Mouse (Mus musculus) midbrain, embryonic 11.5 days (tissue): ENCODE measurements around the gene Gm20708. TPM values are rescaled to one million over a fixed set of nuclear protein-coding genes. Genes with fewer than 3 reads are reported as not detected.

Source experiments
- ATAC-seq: fragments of 200-750 bp; cut with Nextera tagmentation; 2 replicates; pipeline ENCODE4 v1.8.0; 2017; ENCODE audit warnings: moderate TSS enrichment, moderate library complexity; ENCODE audit not compliant: low FRiP score
- DNase-seq: peaks from one replicate; pipeline ENCODE4 v3.0.0; 2015; ENCODE audit warnings: low spot score; ENCODE audit errors: missing footprints
- H3K27ac ChIP-seq: fragments of 300-500 bp; sonication (generic); 2 replicates; pipeline ENCODE4 v1.5.1; 2014; ENCODE audit warnings: low read depth, low read length
- H3K27me3 ChIP-seq: fragments of 300-500 bp; sonication (generic); 2 replicates; pipeline ENCODE4 v1.6.1; 2014; ENCODE audit warnings: mild to moderate bottlenecking, low read length, moderate library complexity, mixed read lengths; ENCODE audit not compliant: control insufficient read depth, insufficient read depth
- H3K36me3 ChIP-seq: fragments of 300-500 bp; sonication (generic); 2 replicates; pipeline ENCODE4 v1.6.1; 2014; ENCODE audit warnings: mild to moderate bottlenecking, low read length, moderate library complexity, mixed read lengths; ENCODE audit not compliant: control insufficient read depth, insufficient read depth
- H3K4me1 ChIP-seq: fragments of 300-500 bp; sonication (generic); 2 replicates; pipeline ENCODE4 v1.6.1; 2014; ENCODE audit warnings: low read length; ENCODE audit not compliant: control insufficient read depth, insufficient read depth
- H3K4me2 ChIP-seq: fragments of 300-500 bp; sonication (generic); 2 replicates; pipeline ENCODE4 v1.6.1; 2014; ENCODE audit warnings: mild to moderate bottlenecking, moderate library complexity
- H3K4me3 ChIP-seq: fragments of 300-500 bp; sonication (generic); 2 replicates; pipeline ENCODE4 v1.5.1; 2014; ENCODE audit warnings: low read depth, low read length
- H3K9ac ChIP-seq: fragments of 300-500 bp; sonication (generic); 2 replicates; pipeline ENCODE4 v1.6.1; 2014; ENCODE audit warnings: low read length
- H3K9me3 ChIP-seq: fragments of 300-500 bp; sonication (generic); 2 replicates; pipeline ENCODE4 v1.6.1; 2016; ENCODE audit warnings: low read length; ENCODE audit not compliant: control insufficient read depth
- WGBS: fragments of 180-500 bp; shearing (Covaris S2); extraction: QIAGEN DNeasy Blood & Tissue Kit; methylation state at CpG from one replicate; pipeline ENCODE4 v1.1.7; 2014; 5-methylcytosine and 5-hydroxymethylcytosine counted together
- polyA plus RNA-seq: library from polyadenylated mRNA; unstranded; fragments of >200 nt; fragmentation: Nextera tagmentation; extraction: Ambion mirVana; gene quantifications from 2 replicates; pipeline ENCODE4 v1.2.1, GENCODE M21; 2014

Gene Gm20708
- polyA plus RNA-seq, 1 experiment from 2014 or later = 0.20 TPM

DNA sequence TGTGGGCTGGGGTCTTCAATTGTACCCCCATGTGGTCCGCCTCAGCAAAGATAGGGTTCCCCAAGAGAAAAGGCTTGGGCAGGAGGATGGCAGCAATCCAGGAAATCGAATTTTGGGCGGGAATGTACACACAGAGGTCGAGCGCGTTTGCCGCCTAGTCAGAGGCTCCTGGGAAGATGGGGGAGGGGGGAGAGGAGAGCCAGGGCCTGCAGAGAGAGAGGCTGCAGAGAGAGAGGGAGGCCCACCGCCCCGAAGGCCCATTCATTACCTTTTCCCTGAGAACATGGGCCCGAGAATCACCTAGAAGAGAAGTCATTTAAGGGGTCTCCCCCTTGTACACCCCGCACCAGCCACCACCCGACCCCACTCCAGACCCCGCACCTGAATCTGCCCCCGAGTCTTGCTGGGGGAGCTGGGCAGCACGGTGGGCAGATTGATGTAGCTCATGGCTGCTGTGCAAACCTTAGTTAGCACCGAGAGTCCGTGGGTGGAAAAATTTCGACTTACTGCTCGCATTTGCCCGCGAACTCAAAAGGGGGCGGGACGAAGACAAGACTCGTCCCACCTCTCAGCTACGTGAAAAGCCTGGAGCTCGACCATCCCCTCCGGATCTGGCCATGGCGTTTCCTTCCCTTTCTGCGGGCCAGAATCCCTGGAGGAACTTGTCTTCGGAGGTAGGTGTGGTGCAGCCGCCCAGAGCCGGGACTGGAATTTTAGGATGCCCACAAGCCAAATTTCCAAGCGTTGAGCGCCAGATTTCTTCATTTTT is 16.0 kb downstream of the Gm20708 start, which contains the start of the genes Afmid and Tk1:
Gene Afmid (plus strand): TSS at position 592 of the 769 bp plus-strand sequence.
Gene Tk1 (minus strand): TSS at position 760 of the 769 bp plus-strand sequence.
- peaks cover under 1% of the 10 kb centered on the region; the same call in 1 of the 2 replicates for H3K36me3 ChIP-seq
- peak within 1 kb of the TSS; percentile 62 for H3K4me3 ChIP-seq
- ATAC-seq (peak; percentile 65), DNase-seq (peak; percentile 97)
- peak within 1 kb of the TSS; percentile 86 for H3K9ac ChIP-seq
- WGBS = 1% methylated on average over 34 of the region's 34 CpGs
- no peaks in the 10 kb centered on the region for H3K27me3 ChIP-seq
- no peaks in the 10 kb centered on the region for H3K9me3 ChIP-seq
- peak within 1 kb of the TSS; percentile 85 for H3K4me2 ChIP-seq
- peak within 1 kb of the TSS; percentile 84 for H3K27ac ChIP-seq
- H3K4me1 ChIP-seq = peaks cover 21% of the 10 kb centered on the region

DNA sequence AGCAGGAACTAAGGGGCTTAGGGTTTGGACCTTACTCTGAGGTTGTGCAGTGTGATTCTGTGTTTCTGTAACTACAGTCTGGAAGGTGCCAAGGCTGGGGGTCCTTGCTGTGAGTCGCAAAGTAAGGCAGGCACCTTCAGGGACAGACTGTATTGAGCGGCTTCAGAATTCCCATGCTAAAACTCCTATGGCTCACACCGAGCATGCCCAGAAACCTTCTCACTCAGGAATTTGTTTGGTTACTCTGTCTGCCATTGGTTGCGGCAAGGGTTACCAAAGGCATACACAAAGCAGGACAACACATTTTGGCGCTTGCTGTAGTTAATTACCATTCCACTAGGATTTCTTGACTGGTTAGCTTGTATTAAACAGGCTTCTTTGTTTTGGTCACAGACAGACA is 16.7 kb downstream of the Gm20708 start:
- Histone ChIP-seq H3K27ac (peak overlapping the region; percentile 84), H3K9me3 (no peaks in the 10 kb centered on the region), H3K27me3 (no peaks in the 10 kb centered on the region), H3K4me1 (peaks cover 21% of the 10 kb centered on the region), H3K4me3 (peak overlapping the region; percentile 62), H3K9ac (peak overlapping the region; percentile 86), H3K4me2 (peak overlapping the region; percentile 85), H3K36me3 (no peaks in the 10 kb centered on the region)
- WGBS = 9% methylated on average over 5 of the region's 5 CpGs
- DNase-seq (no peak), ATAC-seq (peak; percentile 27)

DNA sequence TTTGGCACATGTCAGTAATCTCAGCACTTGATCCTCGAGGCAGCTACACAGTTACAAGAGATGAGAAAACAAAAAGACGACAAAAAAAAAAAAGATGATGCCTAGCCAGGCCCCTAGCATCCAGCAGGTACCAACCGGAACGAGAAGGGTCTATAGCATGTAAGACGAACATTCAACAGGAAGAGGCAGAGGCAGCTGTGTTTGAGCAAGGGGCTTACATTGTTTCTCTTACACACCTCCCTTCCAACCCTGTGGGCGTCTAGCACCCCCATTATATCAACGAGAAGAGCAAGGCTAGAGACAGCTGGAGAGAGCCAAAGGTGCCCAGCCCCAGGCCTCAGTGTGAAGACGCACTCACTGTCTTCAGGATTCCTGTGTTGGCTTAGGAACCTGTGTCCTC is 17.4 kb downstream of the Gm20708 start:
- DNase-seq (no peak), ATAC-seq (no peak)
- Histone ChIP-seq H3K36me3 (no peaks in the 10 kb centered on the region), H3K27ac (no peak overlapping the region), H3K9ac (peak overlapping the region; percentile 1; the same call in 1 of the 2 replicates), H3K4me3 (no peak overlapping the region), H3K4me2 (no peak overlapping the region), H3K27me3 (no peaks in the 10 kb centered on the region), H3K4me1 (peaks cover 21% of the 10 kb centered on the region), H3K9me3 (no peaks in the 10 kb centered on the region)
- WGBS = 81% methylated on average over 8 of the region's 8 CpGs

DNA sequence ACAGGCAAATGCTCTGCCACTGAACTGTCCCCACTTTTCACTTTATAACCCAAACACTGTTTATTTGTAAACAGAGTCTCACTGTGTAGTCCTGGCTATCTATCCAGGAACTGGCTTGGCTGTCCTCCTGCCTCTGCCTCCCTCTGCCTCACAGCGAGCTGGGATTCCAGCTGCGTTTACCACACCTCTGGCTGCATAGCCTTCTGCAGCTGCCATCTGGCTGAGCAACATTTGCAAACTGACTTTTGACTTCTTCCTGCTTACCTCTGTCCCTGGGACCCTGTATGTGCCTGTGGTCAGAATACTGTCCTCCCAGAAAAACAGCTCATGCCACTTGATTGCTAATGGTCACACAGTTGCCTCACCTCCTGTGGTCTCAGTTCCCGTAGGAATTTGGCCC is 17.9 kb downstream of the Gm20708 start:
- Histone ChIP-seq H3K36me3 (no peaks in the 10 kb centered on the region), H3K4me2 (no peak overlapping the region), H3K4me1 (peaks cover 21% of the 10 kb centered on the region), H3K27ac (no peak overlapping the region), H3K4me3 (no peak overlapping the region), H3K9ac (no peak overlapping the region), H3K27me3 (no peaks in the 10 kb centered on the region), H3K9me3 (no peaks in the 10 kb centered on the region)
- ATAC-seq (no peak), DNase-seq (no peak)
- 72% methylated on average over 3 of the region's 3 CpGs for WGBS

DNA sequence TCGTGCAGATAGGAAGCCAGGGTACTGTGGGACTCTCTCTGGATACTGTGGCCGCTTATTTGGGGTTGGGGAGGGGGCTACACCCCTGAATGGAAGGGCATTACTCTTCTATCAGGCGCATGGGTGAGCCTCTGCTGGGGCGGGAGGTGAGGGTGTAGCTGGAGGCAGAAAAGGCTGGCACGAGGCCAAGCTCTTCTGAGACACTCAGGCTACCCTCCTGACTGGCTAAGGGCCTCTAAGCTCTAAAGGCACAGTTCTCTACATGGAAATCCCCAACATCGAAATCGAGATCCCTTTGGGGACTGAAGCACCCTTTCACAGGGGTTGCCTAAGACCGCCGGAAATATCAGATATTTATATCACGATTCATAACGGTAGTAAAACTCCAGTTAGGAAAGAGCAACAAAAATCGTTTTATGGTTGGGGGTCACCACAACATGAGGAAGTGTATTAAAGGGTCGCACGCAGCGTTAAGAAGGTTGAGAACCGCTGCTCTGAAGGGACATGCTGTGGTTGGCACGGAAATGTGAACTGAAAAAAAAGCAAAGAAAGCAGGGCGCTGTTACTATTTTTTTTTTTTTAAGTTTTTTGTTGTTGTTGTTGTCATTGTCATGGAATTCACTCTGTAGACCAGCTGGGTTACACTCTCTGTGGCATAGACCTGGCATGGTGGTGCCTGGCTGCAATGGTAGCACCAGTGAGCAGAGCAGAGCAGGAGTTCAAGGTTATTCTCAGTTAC is 18.9 kb downstream of the Gm20708 start:
- no peak for DNase-seq
- ATAC-seq = no peak
- Histone ChIP-seq H3K27me3 (no peaks in the 10 kb centered on the region), H3K4me3 (no peak overlapping the region), H3K9ac (no peak overlapping the region), H3K9me3 (no peaks in the 10 kb centered on the region), H3K4me2 (no peak overlapping the region), H3K27ac (no peak overlapping the region), H3K4me1 (peaks cover 21% of the 10 kb centered on the region), H3K36me3 (no peaks in the 10 kb centered on the region)
- 90% methylated on average over 18 of the region's 18 CpGs for WGBS

DNA sequence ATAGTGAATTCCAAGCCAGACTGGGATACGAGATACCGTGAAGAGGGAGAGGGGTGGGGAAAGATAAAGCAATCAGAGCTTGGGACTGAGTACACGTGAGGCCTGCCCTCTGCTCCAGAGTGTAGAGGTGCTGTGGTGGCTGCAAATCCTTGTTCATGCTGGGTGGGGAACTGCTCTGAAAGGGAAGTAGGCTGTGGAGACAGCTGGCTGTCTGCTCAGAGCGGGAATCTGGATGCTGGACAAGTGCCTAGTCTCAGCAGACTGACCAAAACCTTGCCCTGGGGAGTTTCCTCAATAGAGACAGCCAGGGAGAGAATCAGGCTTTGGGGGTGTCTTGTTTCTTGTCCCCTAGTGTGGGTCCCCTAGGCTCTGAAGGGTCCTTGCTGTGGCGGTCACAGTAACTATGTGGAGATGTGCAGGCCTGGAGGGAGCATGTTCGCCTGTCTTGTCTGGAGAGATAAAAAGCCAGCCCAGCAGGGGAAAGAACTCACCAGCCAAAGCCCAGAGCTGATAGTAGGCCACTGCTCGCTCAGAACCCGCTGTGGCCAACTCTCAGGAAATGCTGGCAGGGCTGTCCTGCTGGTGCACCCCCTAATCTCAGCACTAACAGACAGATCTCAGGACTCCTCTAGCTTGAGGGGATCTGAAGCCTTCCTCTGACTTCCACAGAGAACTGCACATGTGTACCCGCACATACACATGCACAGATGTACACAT is 19.6 kb downstream of the Gm20708 start:
- Histone ChIP-seq H3K4me1 (peaks cover 19% of the 10 kb centered on the region), H3K4me3 (no peak overlapping the region), H3K36me3 (no peaks in the 10 kb centered on the region), H3K27me3 (no peaks in the 10 kb centered on the region), H3K9ac (no peak overlapping the region), H3K27ac (no peak overlapping the region), H3K9me3 (no peaks in the 10 kb centered on the region), H3K4me2 (no peak overlapping the region)
- 61% methylated on average over 9 of the region's 9 CpGs for WGBS
- ATAC-seq (no peak), DNase-seq (no peak)

DNA sequence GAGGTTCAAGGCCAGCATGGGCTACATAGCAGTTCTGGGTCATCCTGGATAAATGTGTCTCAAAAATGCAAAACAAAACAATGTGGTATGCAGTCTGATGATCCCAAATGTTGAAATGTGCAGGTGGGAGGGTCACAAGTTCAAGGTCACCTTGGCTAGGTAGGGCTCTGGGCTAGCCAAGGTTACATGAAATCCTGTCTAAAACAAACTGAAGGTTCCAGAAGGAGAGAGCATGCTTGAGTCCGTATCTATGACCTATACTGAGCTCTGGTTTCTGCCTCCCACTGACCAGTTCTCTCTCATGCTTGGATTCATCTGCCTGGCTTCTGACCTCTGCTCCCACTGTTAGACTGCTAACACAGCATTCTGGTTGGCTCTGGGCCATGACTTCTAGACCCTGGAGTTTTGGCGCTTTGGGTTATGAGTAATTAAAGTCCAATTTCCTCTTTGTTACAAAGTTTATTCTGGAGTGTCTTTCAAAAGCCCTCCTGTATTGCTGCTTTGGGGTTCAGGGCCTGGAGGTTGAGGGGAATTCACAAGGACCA is 20.3 kb downstream of the Gm20708 start:
- Histone ChIP-seq H3K4me2 (no peak overlapping the region), H3K36me3 (no peaks in the 10 kb centered on the region), H3K9ac (no peak overlapping the region), H3K27me3 (no peaks in the 10 kb centered on the region), H3K4me3 (no peak overlapping the region), H3K4me1 (peaks cover 13% of the 10 kb centered on the region), H3K27ac (no peak overlapping the region), H3K9me3 (no peaks in the 10 kb centered on the region)
- ATAC-seq (no peak), DNase-seq (no peak)
- 85% methylated on average over 2 of the region's 2 CpGs for WGBS

DNA sequence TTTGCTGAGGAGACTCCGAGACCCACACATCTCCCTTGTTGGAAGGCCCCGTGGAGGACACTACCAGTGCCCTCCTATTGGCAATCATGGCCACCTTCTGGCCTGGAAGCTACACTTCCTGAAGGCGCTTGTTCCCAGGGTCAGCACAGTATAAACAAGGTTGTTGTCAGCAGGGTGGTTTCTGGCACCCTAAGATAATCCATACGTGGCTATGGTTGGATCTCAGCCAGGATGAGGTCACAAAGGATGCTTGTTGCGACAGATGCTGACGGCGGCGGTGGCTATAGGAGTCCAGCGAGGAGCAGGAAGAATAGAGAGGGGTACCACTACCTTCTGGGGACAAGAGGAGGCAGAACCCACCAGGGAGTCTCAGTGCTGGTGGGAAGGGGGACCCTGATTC is 20.9 kb downstream of the Gm20708 start:
- DNase-seq (no peak), ATAC-seq (no peak)
- Histone ChIP-seq H3K4me2 (no peak overlapping the region), H3K27me3 (no peaks in the 10 kb centered on the region), H3K9ac (no peak overlapping the region), H3K4me1 (peaks cover 6% of the 10 kb centered on the region), H3K27ac (no peak overlapping the region), H3K9me3 (no peaks in the 10 kb centered on the region), H3K36me3 (no peaks in the 10 kb centered on the region), H3K4me3 (no peak overlapping the region)
- 91% methylated on average over 9 of the region's 9 CpGs for WGBS
